ENCODE assay signal across 8 mouse cellular contexts in genomic region chr5:64599865-64600288, GRCm38 (mm10).
A peak's percentile ranks its signal among the peaks of the same experiment; 100 is the strongest.
DNase-seq lines count a peak whose midpoint lies in the region; ATAC-seq lines count a peak whose summit lies in the region.

No protein-coding gene starts in this region.

- DNase-seq in gastrocnemius, postnatal 25 days, result peak; percentile 21
- DNase-seq in gastrocnemius, postnatal 36 days, result no peak
- peak; percentile 24 for DNase-seq in brain, adult 2 months (ENCODE audit: low read depth, low spot score)
- DNase-seq in heart, adult 9 months (ENCODE audit: low spot score in 2 of 2), result peak; percentile 35 to 60
- DNase-seq in lung, postnatal 14 days, result peak; percentile 20
- DNase-seq in cerebellum, postnatal 4 days (ENCODE audit: low spot score in 2 of 2), result no peak

- H3K9me3 ChIP-seq in kidney, embryonic 16.5 days (ENCODE audit: low read length), result no peaks in the 10 kb centered on the region
- H3K9me3 ChIP-seq in stomach, embryonic 15.5 days, result no peaks in the 10 kb centered on the region

- H3K4me1 ChIP-seq in kidney, embryonic 16.5 days (ENCODE audit: insufficient read depth, low read length), result peaks cover 54% of the 10 kb centered on the region
- peaks cover 18% of the 10 kb centered on the region; the same call in 1 of the 2 replicates for H3K4me1 ChIP-seq in stomach, embryonic 15.5 days

- no peak overlapping the region for H3K4me3 ChIP-seq in kidney, embryonic 16.5 days (ENCODE audit: low read length)
- H3K4me3 ChIP-seq in stomach, embryonic 15.5 days (replicated peaks), result peak overlapping the region; percentile 24

- no peak for ATAC-seq in kidney, embryonic 16.5 days (ENCODE audit: low FRiP score, low TSS enrichment)
- ATAC-seq in stomach, embryonic 15.5 days (ENCODE audit: insufficient read depth, low FRiP score, low read depth), result no peak

- no peaks in the 10 kb centered on the region for H3K36me3 ChIP-seq in kidney, embryonic 16.5 days (ENCODE audit: insufficient read depth, low read length)
- no peaks in the 10 kb centered on the region for H3K36me3 ChIP-seq in stomach, embryonic 15.5 days

- intact Hi-C loops in gastrocnemius, postnatal 36 days (cut with DNase I), result no loop called here

- WGBS in kidney, embryonic 16.5 days, result 13% methylated on average over 13 of the region's 13 CpGs
- WGBS in stomach, embryonic 15.5 days, result 26% methylated on average over 13 of the region's 13 CpGs

- 0 out of 2 replicates have a peak overlapping the region, but pooled peaks have one; percentile 10 for H3K9ac ChIP-seq in kidney, embryonic 16.5 days (replicated peaks; ENCODE audit: low read length)
- no peak overlapping the region for H3K9ac ChIP-seq in stomach, embryonic 15.5 days

- peak overlapping the region; percentile 85 for H3K27ac ChIP-seq in kidney, embryonic 16.5 days (ENCODE audit: low read length)
- peak overlapping the region; percentile 84 for H3K27ac ChIP-seq in stomach, embryonic 15.5 days

- peak overlapping the region; percentile 27 for H3K4me2 ChIP-seq in kidney, embryonic 16.5 days (replicated peaks; ENCODE audit: low read depth, low read length)
- H3K4me2 ChIP-seq in stomach, embryonic 15.5 days, result peak overlapping the region; percentile 41

- no peaks in the 10 kb centered on the region for H3K27me3 ChIP-seq in kidney, embryonic 16.5 days (ENCODE audit: insufficient read depth, low read length)
- no peaks in the 10 kb centered on the region for H3K27me3 ChIP-seq in stomach, embryonic 15.5 days (replicated peaks)

Comparison
In these comparisons a context has a peak if more than half of its experiments do, and no peak if none do; other contexts are left out.
1. DNase-seq: peak in gastrocnemius, postnatal 25 days (single experiment), brain, adult 2 months (single experiment), heart, adult 9 months (2 of 2) and lung, postnatal 14 days (single experiment); none in gastrocnemius, postnatal 36 days (0 of 2) and cerebellum, postnatal 4 days (0 of 2).